Mouse (Mus musculus) retina, postnatal 7 days (tissue): ENCODE data around the gene Ankrd13b.

Experiments
- DNase-seq: peaks from one replicate; pipeline ENCODE4 v3.0.0-alpha.2; 2012; ENCODE audit warnings: low read depth, low spot score

The Ankrd13b gene

DNA sequence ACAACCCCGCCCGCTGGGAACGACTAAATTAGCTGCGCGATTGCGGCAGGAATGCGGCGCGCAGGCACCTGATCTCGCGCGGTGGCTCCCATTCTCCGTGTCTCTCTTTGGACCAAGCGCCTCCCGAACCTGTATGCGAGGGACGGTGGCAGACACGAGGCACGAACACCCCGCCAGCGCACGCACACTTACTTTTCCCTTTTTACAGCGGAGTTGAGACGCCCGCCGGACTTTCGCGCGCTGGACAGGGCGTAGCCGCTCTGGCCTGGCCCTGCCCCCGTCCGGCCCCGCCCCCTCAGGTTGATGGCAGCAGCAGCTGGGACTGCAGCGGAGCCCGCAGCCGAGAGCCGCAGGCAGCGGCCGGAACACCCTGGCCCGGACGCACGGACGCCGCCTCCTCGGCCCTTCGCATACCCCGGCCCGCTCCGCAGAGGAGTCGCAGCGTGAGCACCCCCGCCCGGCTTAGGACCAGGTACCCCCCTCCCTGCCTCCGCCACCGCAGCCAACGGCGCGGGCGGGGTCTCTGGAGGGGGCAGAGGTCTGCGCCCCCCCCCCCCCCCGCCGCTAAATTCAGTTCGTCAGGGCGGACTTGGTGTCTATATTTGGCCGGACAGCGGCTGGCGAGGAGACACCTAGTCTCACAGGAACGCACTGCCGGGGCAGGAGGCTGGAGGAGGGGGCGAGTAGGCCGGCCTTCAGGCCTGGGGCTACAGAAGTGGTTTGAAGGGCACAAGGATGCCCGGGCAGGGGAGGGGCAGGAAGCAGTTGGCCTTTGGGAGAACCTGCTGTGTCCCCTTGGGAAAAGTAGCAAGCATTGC lies 27.0 kb downstream of the Ankrd13b start, which contains the start of gene Coro6:
Gene Coro6 (plus strand): TSS at position 129 of the 818 bp plus-strand sequence.
- DNase-seq: no peak

DNA sequence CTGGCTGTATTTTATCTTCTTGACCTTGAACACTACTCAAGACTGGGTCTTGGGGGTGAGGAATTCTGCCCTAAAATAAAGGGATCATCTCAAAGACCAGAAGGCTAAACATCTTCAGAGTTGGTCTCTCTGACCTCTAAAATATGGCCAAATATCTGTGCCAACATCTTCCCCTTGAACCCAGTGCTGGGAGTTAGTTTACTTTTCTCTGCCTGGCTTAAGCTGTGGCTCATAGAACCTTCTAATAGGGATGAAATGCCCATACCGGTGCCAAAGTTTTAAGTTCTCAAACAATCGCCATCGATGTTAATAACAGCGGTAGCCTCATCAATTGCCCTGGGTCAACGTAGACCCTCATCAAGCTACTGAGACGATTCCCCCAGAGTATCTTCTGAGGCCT lies 27.6 kb downstream of the Ankrd13b start:
- DNase-seq: no peak

DNA sequence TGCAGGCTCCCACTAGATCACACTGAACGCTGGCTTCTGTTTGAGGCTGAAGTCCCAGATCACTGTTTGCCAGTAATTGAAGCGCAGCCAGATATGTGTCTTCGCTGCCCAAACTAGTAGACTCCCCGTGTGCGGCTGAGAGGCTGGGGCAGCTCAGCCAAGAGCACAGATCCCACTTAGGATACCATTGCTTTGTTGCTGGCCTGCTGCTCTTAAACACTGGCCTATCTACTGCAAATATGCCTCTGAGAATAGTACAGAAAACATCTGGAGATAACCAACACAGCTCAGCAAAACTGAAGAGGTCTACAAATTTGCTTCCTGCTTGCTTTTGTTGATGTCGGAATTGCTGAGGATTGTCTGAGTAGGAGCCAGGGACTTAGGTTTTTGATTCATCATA lies 32.6 kb downstream of the Ankrd13b start:
- no peak for DNase-seq

DNA sequence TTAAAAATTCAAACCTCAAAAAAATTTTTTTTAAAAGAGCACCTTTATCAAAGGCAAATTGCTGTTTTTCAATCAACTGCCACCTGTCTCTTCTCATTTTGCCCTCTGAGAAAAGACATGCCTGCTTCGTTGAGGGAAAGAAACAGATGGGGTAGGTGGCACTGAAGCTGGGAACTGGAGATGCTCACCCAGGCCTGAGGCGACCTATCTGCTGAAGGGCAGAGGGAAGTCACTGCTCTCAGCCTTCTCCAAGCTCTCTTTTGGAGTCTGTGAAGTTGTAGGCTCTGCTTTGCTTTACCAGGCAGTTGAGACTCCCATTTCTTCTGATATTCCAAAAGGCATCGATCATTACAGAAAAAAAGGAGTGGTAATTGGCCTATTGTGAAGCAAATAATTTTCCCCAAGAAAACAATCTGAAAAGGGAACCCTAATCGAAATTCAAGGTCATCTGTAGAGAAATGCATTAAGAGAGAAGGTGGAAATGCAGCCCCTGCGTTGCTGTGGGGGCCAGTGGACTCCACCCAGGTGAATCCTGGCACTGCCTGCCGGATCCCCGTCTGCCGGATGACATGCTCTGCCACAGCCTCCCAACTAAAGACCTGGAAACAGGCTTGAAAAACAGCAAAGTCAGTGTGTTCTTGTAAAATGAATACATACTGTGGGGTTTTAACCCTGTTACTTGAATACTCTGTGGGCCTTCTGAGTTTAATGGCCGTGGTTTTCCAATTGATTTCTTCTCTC lies 33.5 kb downstream of the Ankrd13b start:
- no peak for DNase-seq

DNA sequence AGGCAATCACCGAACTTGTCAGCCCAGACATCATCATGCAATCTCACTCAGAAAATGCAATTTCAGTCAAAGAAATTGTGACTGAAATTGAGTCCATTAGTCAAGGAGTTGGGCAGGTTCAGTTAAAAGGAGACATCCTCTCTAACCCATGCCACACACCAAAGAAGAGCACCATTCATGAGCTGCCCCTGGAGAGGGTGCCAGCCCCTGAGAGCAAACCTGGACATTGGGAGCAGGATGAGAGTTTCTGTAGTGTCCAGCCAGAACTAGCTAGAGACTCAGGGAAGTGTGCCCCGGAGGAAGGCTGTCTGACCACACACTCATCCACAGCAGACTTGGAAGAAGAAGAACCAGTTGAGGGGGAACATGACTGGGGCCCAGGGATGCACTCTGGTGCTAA lies 36.1 kb downstream of the Ankrd13b start:
- no peak for DNase-seq

DNA sequence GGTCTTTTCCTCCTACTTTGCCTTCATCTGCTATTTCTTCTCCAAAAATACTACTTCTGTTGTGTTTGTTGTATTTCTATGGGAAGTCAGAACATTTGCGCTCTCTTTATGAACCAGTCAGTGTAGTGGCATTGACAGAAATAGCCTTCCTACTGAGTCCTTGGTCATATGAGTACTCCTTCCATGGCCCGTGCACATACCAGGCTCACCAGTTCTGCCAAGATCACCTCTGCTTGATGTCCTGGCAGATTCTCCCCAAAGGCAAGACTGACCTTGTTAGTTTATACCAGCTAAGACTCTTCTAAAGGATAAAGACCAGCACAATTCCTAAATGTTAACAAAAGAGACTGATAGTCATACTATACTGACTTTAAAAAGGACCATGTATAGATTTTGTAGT lies 37.8 kb downstream of the Ankrd13b start:
- no peak for DNase-seq

DNA sequence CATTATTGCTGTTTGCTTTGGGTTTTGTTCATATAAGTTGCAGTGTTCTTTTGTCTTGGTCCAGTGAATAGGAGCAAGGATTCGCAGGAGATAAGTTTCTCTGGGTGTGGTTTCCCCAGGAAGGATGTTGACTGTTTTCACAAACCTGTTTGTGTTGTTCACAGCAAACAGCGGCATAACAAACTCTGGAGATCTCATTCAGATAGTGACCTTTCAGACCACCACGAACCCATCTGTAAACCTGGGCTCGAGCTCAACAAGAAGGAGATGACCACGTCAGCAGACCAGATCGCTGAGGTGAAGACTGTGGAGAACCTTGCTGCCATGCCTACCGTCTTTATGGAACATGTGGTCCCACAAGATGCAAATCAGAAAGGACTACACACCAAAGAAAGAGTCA lies 40.3 kb downstream of the Ankrd13b start:
- DNase-seq: no peak

DNA sequence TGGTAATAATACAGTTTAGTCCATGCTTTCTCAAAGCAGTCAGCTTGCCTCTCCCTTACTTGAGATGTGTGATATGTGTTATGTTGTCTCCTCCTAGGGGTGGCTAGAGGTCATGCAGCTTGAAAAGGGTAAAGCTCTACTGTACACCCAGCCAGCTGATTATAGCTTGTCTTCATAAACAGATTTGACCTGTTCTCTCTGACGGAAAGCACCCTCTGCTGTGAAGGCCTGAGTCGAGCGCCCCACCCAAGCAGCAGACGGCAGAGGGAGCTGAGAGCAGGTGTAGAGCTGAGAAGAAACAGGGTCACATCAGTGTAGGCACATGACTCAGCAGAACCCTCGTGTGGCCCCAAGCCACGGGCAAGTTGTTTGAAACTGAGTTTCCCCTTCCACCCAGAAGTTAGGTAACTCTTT lies 42.8 kb downstream of the Ankrd13b start:
- DNase-seq: peak; percentile 46

GRCm38 (mm10) chr11:77444939-77445338 lies 44.5 kb downstream of the Ankrd13b start:
- no peak for DNase-seq

- DNase-seq: no peak
These were observed 47.0 kb downstream of the Ankrd13b start for GRCm38 (mm10) chr11:77442186-77443170.

- DNase-seq: no peak
These were observed 48.5 kb downstream of the Ankrd13b start for GRCm38 (mm10) chr11:77441020-77441419.

DNA sequence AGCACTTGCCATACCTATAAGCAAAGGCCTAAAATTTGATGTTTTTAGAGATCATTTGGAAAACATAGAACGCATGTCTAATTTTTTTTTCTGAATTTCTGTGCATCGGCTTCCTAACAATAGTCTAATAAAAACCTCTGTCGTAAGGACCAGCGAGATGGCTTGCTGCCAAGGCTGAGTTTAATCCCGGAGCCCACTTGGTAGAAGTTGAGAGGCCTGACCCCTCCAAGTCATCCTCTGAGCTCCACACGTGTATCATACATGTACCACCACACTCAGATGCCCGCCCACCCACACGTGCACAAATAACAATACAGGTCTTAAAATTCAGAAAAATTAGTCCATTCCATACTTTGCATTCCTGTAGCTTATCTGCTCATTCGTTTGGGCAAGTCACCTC lies 49.4 kb downstream of the Ankrd13b start:
- no peak for DNase-seq

- DNase-seq: no peak
These were observed 52.5 kb downstream of the Ankrd13b start for GRCm38 (mm10) chr11:77437026-77437425.

- DNase-seq: no peak
These were observed 61.0 kb downstream of the Ankrd13b start for GRCm38 (mm10) chr11:77428446-77428845.

- no peak for DNase-seq
These were observed 66.2 kb downstream of the Ankrd13b start for GRCm38 (mm10) chr11:77423175-77423859.
